Mouse (Mus musculus) activated CD4-positive, CD25-positive, alpha-beta regulatory T cell, adult 9 weeks (primary cell): ENCODE results near the gene Abcb7. TPM values are rescaled to one million over a fixed set of nuclear protein-coding genes. Genes with fewer than 3 reads are reported as not detected.

Experiments used
- polyA plus RNA-seq: library from polyadenylated mRNA; unstranded; fragments of 100-300 nt; shearing (Covaris generic); gene quantifications from one replicate; pipeline ENCODE4 v1.2.1, GENCODE M21; 2017

Gene Abcb7
- 19.4 TPM for polyA plus RNA-seq

GRCm38 (mm10) chrX:104413183-104413983 is at the start of gene Abcb7:
Gene Abcb7, minus strand, starts transcription at chrX:104413856.

Other genes with a start within 250 kb of the Abcb7 start
- gene Nexmif, start 212.7 kb downstream of the Abcb7 start, polyA plus RNA-seq, result not detected
- gene Uprt, start 69.0 kb upstream of the Abcb7 start, polyA plus RNA-seq, result 3.3 TPM